Mouse (Mus musculus): ENCODE results near the gene Uncx.

- no peak for TF ChIP-seq EP300 (IDR thresholded peaks at IDR 0.05; ENCODE audit: insufficient read depth, low read depth, low read length)
- TF ChIP-seq POLR2A (IDR thresholded peaks at IDR 0.05; ENCODE audit: insufficient read depth, low read depth, low read length): no peak
- no peak for TF ChIP-seq CTCF (IDR thresholded peaks at IDR 0.05)
Observed at GRCm38 (mm10) chr5:139554478-139555335, 11.4 kb downstream of the Uncx start.

Data from heart, adult 2 months (tissue).